Mouse (Mus musculus): ENCODE data around the gene Trim38. TPM values are rescaled to one million over a fixed set of nuclear protein-coding genes. Genes with fewer than 3 reads are reported as not detected.
"Not testable (repeated sequence)": the region's sequence is repeated elsewhere in the genome, so short reads cannot be mapped to it uniquely, and the experiment has no call there.

Trim38 gene
- polyA plus RNA-seq, 1 experiment from 2014 or later = not detected

- Histone ChIP-seq H3K27me3 (ENCODE audit: insufficient read depth, low read length) (no peaks in the 10 kb centered on the region), H3K9me3 (ENCODE audit: low read length) (no peaks in the 10 kb centered on the region), H3K9ac (replicated peaks; ENCODE audit: low read length) (peak within 1 kb of the TSS; percentile 76), H3K4me1 (ENCODE audit: insufficient read depth, low read length) (peaks cover 22% of the 10 kb centered on the region), H3K36me3 (ENCODE audit: insufficient read depth, low read length) (no peaks in the 10 kb centered on the region), H3K4me3 (ENCODE audit: low read length) (peak within 1 kb of the TSS; percentile 52), H3K27ac (ENCODE audit: low read length) (peak within 1 kb of the TSS; percentile 100), H3K4me2 (replicated peaks; ENCODE audit: low read depth, low read length) (peak within 1 kb of the TSS; percentile 66)
- WGBS = under 1% methylated on average over 28 of the region's 28 CpGs
- peak; percentile 77 for ATAC-seq (ENCODE audit: low FRiP score, low TSS enrichment)
Observed at GRCm38 (mm10) chr13:23745381-23746161, 24.1 kb upstream of the Trim38 start, which contains the start of gene Hist1h3c. Gene Hist1h3c (minus strand): TSS chr13:23745602.

GRCm38 (mm10) chr13:23746201-23747080 is 23.3 kb upstream of the Trim38 start, which contains the start of gene Hist1h2bb:
Gene Hist1h2bb (plus strand): TSS chr13:23746734.
- not testable (repeated sequence) for H3K9me3 ChIP-seq (ENCODE audit: low read length); H3K36me3 ChIP-seq (ENCODE audit: insufficient read depth, low read length); H3K27me3 ChIP-seq (ENCODE audit: insufficient read depth, low read length)
- H3K4me2 ChIP-seq (replicated peaks; ENCODE audit: low read depth, low read length) = peak within 1 kb of the TSS; percentile 66
- peak within 1 kb of the TSS; percentile 100 for H3K27ac ChIP-seq (ENCODE audit: low read length)
- peak within 1 kb of the TSS; percentile 76 for H3K9ac ChIP-seq (replicated peaks; ENCODE audit: low read length)
- ATAC-seq (ENCODE audit: low FRiP score, low TSS enrichment) = peak; percentile 94
- H3K4me3 ChIP-seq (ENCODE audit: low read length) = peak within 1 kb of the TSS; percentile 52
- under 1% methylated on average over 35 of the region's 58 CpGs for WGBS
- peaks cover 17% of the 10 kb centered on the region for H3K4me1 ChIP-seq (ENCODE audit: insufficient read depth, low read length)

GRCm38 (mm10) chr13:23747081-23747891 is 22.4 kb upstream of the Trim38 start:
- H3K9me3 ChIP-seq (ENCODE audit: low read length) = no peaks in the 10 kb centered on the region
- H3K4me2 ChIP-seq (replicated peaks; ENCODE audit: low read depth, low read length) = peak overlapping the region; percentile 66
- H3K9ac ChIP-seq (replicated peaks; ENCODE audit: low read length) = peak overlapping the region; percentile 67
- peak overlapping the region; percentile 100 for H3K27ac ChIP-seq (ENCODE audit: low read length)
- 4% methylated on average over 11 of the region's 13 CpGs for WGBS
- H3K36me3 ChIP-seq (ENCODE audit: insufficient read depth, low read length) = no peaks in the 10 kb centered on the region
- no peak for ATAC-seq (ENCODE audit: low FRiP score, low TSS enrichment)
- H3K4me1 ChIP-seq (ENCODE audit: insufficient read depth, low read length) = peaks cover 17% of the 10 kb centered on the region
- H3K27me3 ChIP-seq (ENCODE audit: insufficient read depth, low read length) = no peaks in the 10 kb centered on the region
- H3K4me3 ChIP-seq (ENCODE audit: low read length) = peak overlapping the region; percentile 52

- Histone ChIP-seq H3K9me3 (ENCODE audit: low read length) (no peaks in the 10 kb centered on the region), H3K4me1 (ENCODE audit: insufficient read depth, low read length) (peaks cover 17% of the 10 kb centered on the region), H3K9ac (replicated peaks; ENCODE audit: low read length) (peak overlapping the region; percentile 61), H3K27ac (ENCODE audit: low read length) (peak overlapping the region; percentile 100), H3K27me3 (ENCODE audit: insufficient read depth, low read length) (no peaks in the 10 kb centered on the region), H3K4me3 (ENCODE audit: low read length) (no peak overlapping the region; the same call in 1 of the 2 replicates), H3K36me3 (ENCODE audit: insufficient read depth, low read length) (no peaks in the 10 kb centered on the region), H3K4me2 (replicated peaks; ENCODE audit: low read depth, low read length) (peak overlapping the region; percentile 66)
- 12% methylated on average over 4 of the region's 4 CpGs for WGBS
- no peak for ATAC-seq (ENCODE audit: low FRiP score, low TSS enrichment)
Observed at GRCm38 (mm10) chr13:23747892-23748288, 21.8 kb upstream of the Trim38 start.

- Histone ChIP-seq H3K27ac (ENCODE audit: low read length) (peak overlapping the region; percentile 82), H3K4me1 (ENCODE audit: insufficient read depth, low read length) (peaks cover 13% of the 10 kb centered on the region), H3K9ac (replicated peaks; ENCODE audit: low read length) (no peak overlapping the region), H3K9me3 (ENCODE audit: low read length) (no peaks in the 10 kb centered on the region), H3K36me3 (ENCODE audit: insufficient read depth, low read length) (no peaks in the 10 kb centered on the region), H3K4me2 (replicated peaks; ENCODE audit: low read depth, low read length) (no peak overlapping the region), H3K27me3 (ENCODE audit: insufficient read depth, low read length) (no peaks in the 10 kb centered on the region), H3K4me3 (ENCODE audit: low read length) (no peak overlapping the region)
- no peak for ATAC-seq (ENCODE audit: low FRiP score, low TSS enrichment)
- WGBS = 87% methylated on average over 5 of the region's 5 CpGs
Observed at GRCm38 (mm10) chr13:23749563-23750121, 20.1 kb upstream of the Trim38 start.

- H3K4me2 ChIP-seq (replicated peaks; ENCODE audit: low read depth, low read length) = peak within 1 kb of the TSS; percentile 58
- H3K36me3 ChIP-seq (ENCODE audit: insufficient read depth, low read length); H3K9me3 ChIP-seq (ENCODE audit: low read length); H3K27me3 ChIP-seq (ENCODE audit: insufficient read depth, low read length): not testable (repeated sequence)
- ATAC-seq (ENCODE audit: low FRiP score, low TSS enrichment) = peak; percentile 54
- H3K27ac ChIP-seq (ENCODE audit: low read length) = peak within 1 kb of the TSS; percentile 98
- H3K4me3 ChIP-seq (ENCODE audit: low read length) = peak within 1 kb of the TSS; percentile 50
- peaks cover 12% of the 10 kb centered on the region for H3K4me1 ChIP-seq (ENCODE audit: insufficient read depth, low read length)
- WGBS = under 1% methylated on average over 24 of the region's 47 CpGs
- peak within 1 kb of the TSS; percentile 73 for H3K9ac ChIP-seq (replicated peaks; ENCODE audit: low read length)
Observed at GRCm38 (mm10) chr13:23750839-23751477, 18.8 kb upstream of the Trim38 start, which contains the start of gene Hist1h2ab. Gene Hist1h2ab (plus strand): TSS chr13:23751126.

GRCm38 (mm10) chr13:23751478-23751956 is 18.2 kb upstream of the Trim38 start:
- Histone ChIP-seq H3K4me1 (ENCODE audit: insufficient read depth, low read length) (peaks cover 12% of the 10 kb centered on the region), H3K9me3 (ENCODE audit: low read length) (no peaks in the 10 kb centered on the region), H3K9ac (replicated peaks; ENCODE audit: low read length) (peak overlapping the region; percentile 73), H3K27ac (ENCODE audit: low read length) (peak overlapping the region; percentile 98), H3K27me3 (ENCODE audit: insufficient read depth, low read length) (no peaks in the 10 kb centered on the region), H3K36me3 (ENCODE audit: insufficient read depth, low read length) (no peaks in the 10 kb centered on the region), H3K4me2 (replicated peaks; ENCODE audit: low read depth, low read length) (peak overlapping the region; percentile 58), H3K4me3 (ENCODE audit: low read length) (peak overlapping the region; percentile 50)
- peak; percentile 44; the same call in 1 of the 2 replicates for ATAC-seq (ENCODE audit: low FRiP score, low TSS enrichment)
- WGBS = under 1% methylated on average over 11 of the region's 11 CpGs

- not testable (repeated sequence) for H3K27me3 ChIP-seq (ENCODE audit: insufficient read depth, low read length); H3K36me3 ChIP-seq (ENCODE audit: insufficient read depth, low read length); H3K9me3 ChIP-seq (ENCODE audit: low read length); H3K4me1 ChIP-seq (ENCODE audit: insufficient read depth, low read length)
- 0% methylated on average over 15 of the region's 47 CpGs for WGBS
- ATAC-seq (ENCODE audit: low FRiP score, low TSS enrichment) = peak; percentile 92
- Histone ChIP-seq H3K4me2 (replicated peaks; ENCODE audit: low read depth, low read length) (peak within 1 kb of the TSS; percentile 58), H3K9ac (replicated peaks; ENCODE audit: low read length) (peak within 1 kb of the TSS; percentile 73), H3K4me3 (ENCODE audit: low read length) (peak within 1 kb of the TSS; percentile 50), H3K27ac (ENCODE audit: low read length) (peak within 1 kb of the TSS; percentile 98)
Observed at GRCm38 (mm10) chr13:23752067-23752741, 17.5 kb upstream of the Trim38 start, which contains the start of gene Hist1h3b. Gene Hist1h3b (plus strand): TSS chr13:23752267.
